Mouse (Mus musculus) retina, postnatal 1 day (tissue): ENCODE results near the gene Azin2.

ENCODE experiments used
- DNase-seq: peaks from one replicate; pipeline ENCODE4 v3.0.0-alpha.2; 2012

Azin2 gene

DNA sequence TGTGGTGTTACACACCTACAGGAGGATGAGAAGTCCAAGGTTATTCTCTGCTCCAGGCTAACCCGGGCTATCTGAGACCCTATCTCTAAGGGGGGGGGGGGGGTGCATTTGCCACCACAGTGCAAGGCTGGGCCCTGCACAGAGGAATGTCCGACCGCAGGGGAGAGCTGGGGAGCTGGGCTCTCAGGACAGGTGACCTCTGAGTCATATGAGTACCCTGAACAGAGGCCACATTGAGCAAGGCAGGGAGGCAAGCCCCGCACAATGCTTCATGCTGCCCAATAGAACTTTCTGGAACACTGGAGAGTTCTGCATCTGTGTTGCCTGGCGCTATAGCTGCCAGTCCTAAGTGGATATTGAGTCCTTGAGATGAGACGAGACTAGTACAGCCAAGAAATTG lies 70.1 kb downstream of the Azin2 start:
- no peak for DNase-seq

DNA sequence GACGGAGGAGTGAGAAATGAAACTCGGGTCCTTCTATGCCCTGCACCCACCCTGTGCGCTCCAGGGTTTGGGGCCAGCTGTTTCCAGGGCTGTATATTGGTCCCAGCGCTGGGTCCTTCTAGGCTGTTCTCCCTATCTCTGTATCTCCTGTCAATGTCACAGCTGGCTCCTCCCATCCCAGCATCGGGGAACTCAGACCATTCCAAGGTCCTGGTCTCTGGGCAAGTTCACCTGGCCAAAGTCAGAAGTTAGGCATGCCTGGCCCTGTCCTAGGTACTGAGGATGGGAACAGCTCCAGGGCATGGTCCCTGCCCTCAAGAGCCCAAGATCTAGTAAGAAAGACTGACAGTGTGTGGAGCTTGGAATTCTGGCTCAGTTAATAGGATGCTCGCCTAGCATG lies 70.5 kb downstream of the Azin2 start:
- no peak for DNase-seq

DNA sequence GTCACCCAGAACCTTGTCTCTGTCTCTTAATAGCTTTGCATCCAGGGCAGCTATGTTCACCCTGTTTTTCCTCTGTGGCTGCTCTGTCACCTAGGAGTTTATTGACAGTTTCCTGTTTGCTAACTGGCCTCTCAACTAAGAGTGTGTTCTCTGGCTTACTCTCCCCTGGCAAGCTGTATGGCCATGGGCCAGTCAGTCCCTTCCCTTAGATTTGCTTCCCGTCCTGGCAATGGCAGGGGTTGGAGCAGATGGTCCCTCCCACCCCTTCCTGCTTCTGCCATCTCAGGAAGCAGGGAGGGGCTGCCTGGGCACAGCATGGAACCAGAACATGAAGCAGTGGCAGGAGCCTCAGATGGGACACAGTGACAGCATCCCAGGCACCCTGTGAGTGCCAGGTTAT lies 71.1 kb downstream of the Azin2 start:
- DNase-seq: no peak

GRCm38 (mm10) chr4:128889752-128890630 lies 72.3 kb downstream of the Azin2 start:
- DNase-seq: no peak

DNA sequence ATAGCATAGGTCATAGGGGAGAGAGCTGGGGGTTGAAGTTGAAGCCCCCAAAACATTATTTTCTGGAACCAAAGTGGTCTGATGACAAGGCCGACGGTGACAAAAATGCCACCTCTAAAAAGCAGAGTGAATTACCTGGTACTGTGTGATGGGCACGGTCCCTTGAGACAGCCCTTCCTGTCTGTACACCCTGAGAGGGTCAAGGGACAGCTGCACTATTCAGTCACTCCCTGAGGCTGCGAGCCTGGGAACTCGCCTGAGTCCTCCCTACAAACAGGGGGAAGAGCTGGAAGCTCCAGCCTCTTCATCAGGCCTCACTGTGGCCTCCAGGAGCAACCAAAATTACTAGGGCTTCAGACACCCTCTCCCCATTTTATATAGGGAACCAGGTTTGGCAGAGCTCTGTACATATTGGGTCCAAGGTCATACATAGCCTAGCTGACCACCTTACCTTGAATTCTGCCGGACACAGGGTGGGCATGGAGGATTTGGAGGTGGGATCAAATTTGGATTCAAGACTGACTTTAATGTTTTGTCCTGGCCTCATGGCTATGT lies 73.7 kb downstream of the Azin2 start:
- DNase-seq: no peak

DNA sequence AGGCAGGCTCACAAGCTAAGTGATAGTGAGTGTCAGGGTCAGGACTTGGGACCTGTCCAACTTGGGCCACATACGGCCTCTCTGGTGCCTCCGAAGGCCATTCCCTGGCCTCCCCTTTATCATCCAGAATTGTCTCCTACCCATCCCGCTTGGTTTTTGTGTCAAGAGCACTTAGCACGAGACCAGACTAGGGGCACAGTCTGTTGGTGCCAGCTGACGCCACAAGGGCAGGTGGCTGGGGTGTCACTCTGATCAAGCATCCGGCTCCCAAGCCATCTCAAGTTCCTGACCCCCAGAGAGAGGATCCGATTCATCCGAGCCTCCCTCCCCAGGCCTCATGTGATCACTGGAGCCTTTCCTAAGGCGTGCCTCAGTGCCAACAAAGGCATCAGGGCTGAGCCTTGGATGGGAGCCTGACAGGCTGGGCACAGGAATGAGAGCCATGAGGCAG lies 74.6 kb downstream of the Azin2 start:
- DNase-seq: peak; percentile 34

DNA sequence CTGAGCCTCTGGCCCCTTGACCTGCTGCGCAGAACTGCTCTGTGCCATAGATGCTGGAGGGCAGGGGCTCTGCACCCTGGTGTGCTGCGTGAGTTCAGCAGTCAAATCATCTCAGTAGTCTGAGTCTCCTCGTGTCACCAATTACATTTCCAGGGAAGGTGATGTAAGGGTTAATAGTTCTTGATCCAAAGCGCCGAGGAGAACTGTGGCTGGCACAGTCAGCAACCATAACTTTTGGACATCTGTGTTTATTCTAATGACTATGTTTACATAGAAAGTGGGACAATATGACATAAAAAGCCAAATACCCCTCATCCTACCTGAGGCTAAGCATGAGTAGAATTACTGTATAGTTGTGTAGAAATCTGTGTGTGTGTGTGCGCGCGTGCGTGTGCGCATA lies 75.2 kb downstream of the Azin2 start:
- DNase-seq: no peak

- DNase-seq: peak; percentile 55
Observed at GRCm38 (mm10) chr4:128886571-128886970, 75.7 kb downstream of the Azin2 start.

GRCm38 (mm10) chr4:128885540-128885939 lies 76.7 kb downstream of the Azin2 start:
- DNase-seq: no peak

GRCm38 (mm10) chr4:128884711-128885095 lies 77.5 kb downstream of the Azin2 start:
- no peak for DNase-seq

DNA sequence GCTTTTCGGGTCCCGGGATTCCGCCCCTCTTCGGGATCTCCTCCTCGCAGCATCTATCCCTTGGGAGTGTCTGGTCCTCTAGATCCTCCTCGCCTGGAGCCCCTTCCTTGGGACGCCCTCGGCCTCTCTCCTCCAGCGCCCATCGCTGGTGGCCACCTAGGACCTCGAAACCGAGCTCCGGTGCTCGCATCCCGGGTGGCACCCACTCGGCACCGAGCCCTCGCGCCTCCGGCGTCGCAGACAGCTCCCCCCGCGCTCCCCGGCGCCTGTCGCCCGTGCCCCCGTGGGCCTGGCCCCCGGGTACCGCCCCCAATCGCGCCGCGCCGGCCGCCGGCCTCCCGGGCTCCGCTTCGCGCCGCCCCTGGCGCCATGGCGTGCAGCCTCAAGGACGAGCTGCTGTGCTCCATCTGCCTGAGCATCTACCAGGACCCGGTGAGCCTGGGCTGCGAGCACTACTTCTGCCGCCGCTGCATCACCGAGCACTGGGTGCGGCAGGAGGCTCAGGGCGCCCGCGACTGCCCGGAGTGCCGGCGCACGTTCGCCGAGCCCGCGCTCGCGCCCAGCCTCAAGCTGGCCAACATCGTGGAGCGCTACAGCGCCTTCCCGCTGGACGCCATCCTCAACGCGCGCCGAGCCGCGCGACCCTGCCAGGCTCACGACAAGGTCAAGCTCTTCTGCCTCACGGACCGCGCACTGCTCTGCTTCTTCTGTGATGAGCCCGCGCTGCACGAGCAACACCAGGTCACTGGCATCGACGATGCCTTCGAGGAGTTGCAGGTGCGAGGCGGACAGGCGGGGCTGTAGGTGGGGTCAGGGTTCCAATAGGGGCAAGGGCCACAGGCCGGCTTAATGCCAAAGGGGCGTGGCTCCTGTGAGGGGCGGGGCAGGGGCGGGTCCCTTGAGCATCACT lies 78.2 kb downstream of the Azin2 start:
- DNase-seq: peak; percentile 69

DNA sequence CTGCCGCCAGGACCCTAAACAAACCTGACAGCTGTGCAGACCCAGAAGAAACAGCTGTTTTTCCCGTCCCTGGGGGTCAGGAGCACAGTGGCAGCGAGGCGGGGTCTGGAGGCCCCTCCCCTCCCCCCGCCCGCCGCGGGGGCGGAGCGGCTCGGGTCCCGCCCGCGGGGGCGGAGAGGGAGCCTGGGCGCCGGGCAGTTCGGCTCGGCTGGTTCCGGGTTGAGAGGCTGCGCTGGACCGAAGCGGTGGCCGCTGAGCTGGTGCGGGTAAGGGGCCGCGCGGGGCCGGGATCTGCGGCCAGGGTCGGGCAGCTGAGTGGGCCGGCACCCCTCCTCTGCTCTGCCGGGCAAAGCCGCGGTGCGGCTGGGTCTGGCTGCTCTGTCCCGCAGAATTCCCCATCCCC lies 78.9 kb downstream of the Azin2 start, which contains the start of gene Trim62:
Trim62 (plus strand) TSS at position 202 of the 403 bp plus-strand sequence.
- DNase-seq: peak; percentile 86
